In genomic region chr7:143057667-143058220, GRCm38 (mm10) we compare ENCODE assay signal across 10 mouse cellular contexts. TPM values are rescaled to one million over a fixed set of nuclear protein-coding genes. Genes with fewer than 3 reads are reported as not detected.
A peak's percentile ranks its signal among the peaks of the same experiment; 100 is the strongest.
DNase-seq lines count a peak whose midpoint lies in the region; ATAC-seq and TF ChIP-seq lines count a peak whose summit lies in the region.
"Had no signal": no experiment of that assay in that cellular context is flagged by ENCODE, and none has a peak within 500 bp of the region (broad histone marks: within the 10 kb centered on the region; RNA-seq: fewer than 3 reads in every experiment).

No protein-coding gene starts in this region.

- H3K9me3 ChIP-seq in neural tube, embryonic 13.5 days = no peaks in the 10 kb centered on the region

- no peak overlapping the region for H3K9ac ChIP-seq in neural tube, embryonic 13.5 days
- peak overlapping the region; percentile 11; the same call in 1 of the 2 replicates for H3K9ac ChIP-seq in liver, adult 2 months (ENCODE audit: low read depth, low read length)

- intact Hi-C loops in gastrocnemius, adult 2 months (cut with DNase I) = no loop called here
- intact Hi-C loops in gastrocnemius, postnatal 36 days (cut with DNase I) = no loop called here

- no peaks in the 10 kb centered on the region for H3K27me3 ChIP-seq in neural tube, embryonic 13.5 days
- no peaks in the 10 kb centered on the region for H3K27me3 ChIP-seq in liver, adult 2 months (ENCODE audit: control insufficient read depth, insufficient read depth, low read length)

- no peak overlapping the region for H3K4me2 ChIP-seq in neural tube, embryonic 13.5 days

- H3K4me3 ChIP-seq in gastrocnemius, adult 2 months = peak overlapping the region; percentile 58
- H3K4me3 ChIP-seq in neural tube, embryonic 13.5 days = no peak overlapping the region
- no peak overlapping the region for H3K4me3 ChIP-seq in liver, adult 2 months (ENCODE audit: insufficient read depth, low read depth, low read length)

- no peak for TF ChIP-seq POLR2A in liver, adult 2 months (IDR thresholded peaks at IDR 0.05; ENCODE audit: extremely low read depth, insufficient read depth, low read length)

- TF ChIP-seq CTCF in gastrocnemius, adult 2 months (IDR thresholded peaks at IDR 0.05) = no peak
- no peak for TF ChIP-seq CTCF in liver, adult 2 months (IDR thresholded peaks at IDR 0.05; ENCODE audit: low read depth, low read length)

- ATAC-seq in neural tube, embryonic 13.5 days (ENCODE audit: low read depth) = no peak
- ATAC-seq in CD4-positive, CD25-positive, alpha-beta regulatory T cell, adult 4 months = no peak

- H3K27ac ChIP-seq in gastrocnemius, adult 2 months = peak overlapping the region; percentile 85
- H3K27ac ChIP-seq in neural tube, embryonic 13.5 days (replicated peaks) = peak overlapping the region; percentile 46
- peak overlapping the region; percentile 67 for H3K27ac ChIP-seq in liver, adult 2 months (replicated peaks; ENCODE audit: insufficient read depth, low read depth, low read length)

- 81% methylated on average over 9 of the region's 9 CpGs for WGBS in neural tube, embryonic 13.5 days
- 7% methylated on average over 9 of the region's 9 CpGs for WGBS in liver, adult 2 months

- H3K4me1 ChIP-seq in neural tube, embryonic 13.5 days (replicated peaks) = peaks cover 68% of the 10 kb centered on the region
- peaks cover 49% of the 10 kb centered on the region for H3K4me1 ChIP-seq in liver, adult 2 months (ENCODE audit: control insufficient read depth, insufficient read depth, low read length)

- H3K79me2 ChIP-seq in liver, adult 2 months (ENCODE audit: control insufficient read depth, insufficient read depth, low read length) = peaks cover 53% of the 10 kb centered on the region

- H3K36me3 ChIP-seq in neural tube, embryonic 13.5 days = peaks cover 15% of the 10 kb centered on the region
- H3K36me3 ChIP-seq in liver, adult 2 months (ENCODE audit: control insufficient read depth, insufficient read depth, low read length) = peaks cover 7% of the 10 kb centered on the region; the same call in 1 of the 2 replicates

- no peak for DNase-seq in gastrocnemius, adult 2 months
- no peak for DNase-seq in gastrocnemius, postnatal 36 days
- no peak for DNase-seq in neural tube, embryonic 10.5 days (ENCODE audit: extremely low spot score, low spot score)
- peak; percentile 80 for DNase-seq in liver, adult 2 months (ENCODE audit: extremely low read depth, low read depth, low spot score)
- DNase-seq in frontal cortex, postnatal 10 days (ENCODE audit: low spot score in 2 of 2) = no peak
- no peak for DNase-seq in gastrocnemius, postnatal 25 days
- DNase-seq: adrenal gland, adult 8-10 months; B cell, adult 2 months had no signal

RNA-seq across cellular contexts. Expression of gene Cd81, which starts 5.2 kb away (rescaled TPM):
- total RNA-seq in gastrocnemius, adult 2 months (2021) = 100 to 1,000 TPM; 100 to 129 TPM
- 100 to 1,000 TPM; 106 to 118 TPM for total RNA-seq in gastrocnemius, postnatal 36 days (2021)
- polyA plus RNA-seq in neural tube, embryonic 13.5 days (2015; fragmentation: Nextera tagmentation; extraction: Ambion mirVana) = 365 and 369 TPM in 2 replicates
- 363 and 420 TPM in 2 replicates for total RNA-seq in liver, adult 2 months (2014; rRNA removed)
- 616 and 625 TPM in 2 replicates for polyA plus RNA-seq in liver, adult 2 months (2012; rRNA removed)
- 100 to 1,000 TPM; 290 to 354 TPM for polyA plus RNA-seq in CD4-positive, CD25-positive, alpha-beta regulatory T cell, adult 4 months (2017; shearing (Covaris generic))
- 100 to 1,000 TPM; 118 to 130 TPM for total RNA-seq in gastrocnemius, postnatal 25 days (2021)

RNA-seq across cellular contexts. Expression of gene Tssc4, which starts 11.3 kb away (rescaled TPM):
- 1 to 10 TPM; 6.6 to 8.2 TPM for total RNA-seq in gastrocnemius, adult 2 months (2021)
- 1 to 10 TPM; 7.8 to 8.4 TPM for total RNA-seq in gastrocnemius, postnatal 36 days (2021)
- 82.4 and 88.4 TPM in 2 replicates for polyA plus RNA-seq in neural tube, embryonic 13.5 days (2015; fragmentation: Nextera tagmentation; extraction: Ambion mirVana)
- 11.9 and 13.4 TPM in 2 replicates for total RNA-seq in liver, adult 2 months (2014; rRNA removed)
- 45.6 and 47.7 TPM in 2 replicates for polyA plus RNA-seq in liver, adult 2 months (2012; rRNA removed)
- 10 to 100 TPM; 34.8 to 52.8 TPM for polyA plus RNA-seq in CD4-positive, CD25-positive, alpha-beta regulatory T cell, adult 4 months (2017; shearing (Covaris generic))
- 1 to 10 TPM; 7.4 to 8.6 TPM for total RNA-seq in gastrocnemius, postnatal 25 days (2021)

RNA-seq across cellular contexts. Expression of gene Trpm5, which starts 36.7 kb away (rescaled TPM):
- total RNA-seq in gastrocnemius, adult 2 months (2021) = not detected
- total RNA-seq in gastrocnemius, postnatal 36 days (2021) = not detected
- polyA plus RNA-seq in neural tube, embryonic 13.5 days (2015; fragmentation: Nextera tagmentation; extraction: Ambion mirVana) = 2.0 and 3.1 TPM in 2 replicates
- total RNA-seq in liver, adult 2 months (2014; rRNA removed) = under 0.01 and 0.07 TPM in 2 replicates
- 0.02 TPM in 1 of 2 replicates, not detected in the other for polyA plus RNA-seq in liver, adult 2 months (2012; rRNA removed)
- not detected for polyA plus RNA-seq in CD4-positive, CD25-positive, alpha-beta regulatory T cell, adult 4 months (2017; shearing (Covaris generic))
- under 1 TPM in 1 of 2 experiments, not detected in 1; 0.13 TPM for total RNA-seq in gastrocnemius, postnatal 25 days (2021)

RNA-seq across cellular contexts. Expression of gene Kcnq1, which starts 48.4 kb away (rescaled TPM):
- under 1 TPM; 0.33 to 0.67 TPM for total RNA-seq in gastrocnemius, adult 2 months (2021)
- under 1 TPM; 0.31 to 0.69 TPM for total RNA-seq in gastrocnemius, postnatal 36 days (2021)
- 1.3 and 2.0 TPM in 2 replicates for polyA plus RNA-seq in neural tube, embryonic 13.5 days (2015; fragmentation: Nextera tagmentation; extraction: Ambion mirVana)
- total RNA-seq in liver, adult 2 months (2014; rRNA removed) = 1.3 and 3.4 TPM in 2 replicates
- polyA plus RNA-seq in liver, adult 2 months (2012; rRNA removed) = 0.91 and 2.5 TPM in 2 replicates
- polyA plus RNA-seq in CD4-positive, CD25-positive, alpha-beta regulatory T cell, adult 4 months (2017; shearing (Covaris generic)) = not detected
- total RNA-seq in gastrocnemius, postnatal 25 days (2021) = under 1 TPM; 0.33 to 0.80 TPM

RNA-seq across cellular contexts. Expression of gene Tspan32, which starts 52.9 kb away (rescaled TPM):
- under 1 TPM; 0.23 to 0.39 TPM for total RNA-seq in gastrocnemius, adult 2 months (2021)
- under 1 TPM; 0.15 to 0.27 TPM for total RNA-seq in gastrocnemius, postnatal 36 days (2021)
- polyA plus RNA-seq in neural tube, embryonic 13.5 days (2015; fragmentation: Nextera tagmentation; extraction: Ambion mirVana) = 0.36 and 0.85 TPM in 2 replicates
- 0.46 and 1.1 TPM in 2 replicates for total RNA-seq in liver, adult 2 months (2014; rRNA removed)
- polyA plus RNA-seq in liver, adult 2 months (2012; rRNA removed) = 0.56 and 1.0 TPM in 2 replicates
- 100 to 1,000 TPM; 672 to 754 TPM for polyA plus RNA-seq in CD4-positive, CD25-positive, alpha-beta regulatory T cell, adult 4 months (2017; shearing (Covaris generic))
- under 1 TPM; 0.23 to 0.27 TPM for total RNA-seq in gastrocnemius, postnatal 25 days (2021)
